Mouse (Mus musculus) testis, adult 2 months (tissue): ENCODE data around the gene Rp9.

Source experiments
- CTCF ChIP-seq: fragments of 200-500 bp; IDR thresholded peaks from 2 replicates; pipeline ENCODE4 v1.5.1; 2012; ENCODE audit warnings: low read depth, mild to moderate bottlenecking, inconsistent platforms, low read length, moderate library complexity; ENCODE audit not compliant: control insufficient read depth, insufficient read depth, insufficient replicate concordance
- POLR2A ChIP-seq: fragments of 200-500 bp; IDR thresholded peaks from 2 replicates; pipeline ENCODE4 v1.6.1; 2012; ENCODE audit warnings: low read depth, mild to moderate bottlenecking, inconsistent platforms, low read length, moderate library complexity; ENCODE audit not compliant: control insufficient read depth

- TF ChIP-seq POLR2A: no peak
- TF ChIP-seq CTCF: no peak
These were observed 44.8 kb downstream of the Rp9 start for GRCm38 (mm10) chr9:22424719-22425118.
